Mouse (Mus musculus) urinary bladder, adult 18-20 months (tissue): ENCODE measurements around the gene Zfp414.
A peak's percentile ranks its signal among the peaks of the same experiment; 100 is the strongest.
"Not testable (repeated sequence)": the region's sequence is repeated elsewhere in the genome, so short reads cannot be mapped to it uniquely, and the experiment has no call there.

Experiments
- DNase-seq, 2 experiments: peaks; one replicate each; pipeline ENCODE4 v3.0.0; 2022; ENCODE audit warnings: low spot score in 2 of 2, mixed read lengths in 2 of 2

The Zfp414 gene

DNA sequence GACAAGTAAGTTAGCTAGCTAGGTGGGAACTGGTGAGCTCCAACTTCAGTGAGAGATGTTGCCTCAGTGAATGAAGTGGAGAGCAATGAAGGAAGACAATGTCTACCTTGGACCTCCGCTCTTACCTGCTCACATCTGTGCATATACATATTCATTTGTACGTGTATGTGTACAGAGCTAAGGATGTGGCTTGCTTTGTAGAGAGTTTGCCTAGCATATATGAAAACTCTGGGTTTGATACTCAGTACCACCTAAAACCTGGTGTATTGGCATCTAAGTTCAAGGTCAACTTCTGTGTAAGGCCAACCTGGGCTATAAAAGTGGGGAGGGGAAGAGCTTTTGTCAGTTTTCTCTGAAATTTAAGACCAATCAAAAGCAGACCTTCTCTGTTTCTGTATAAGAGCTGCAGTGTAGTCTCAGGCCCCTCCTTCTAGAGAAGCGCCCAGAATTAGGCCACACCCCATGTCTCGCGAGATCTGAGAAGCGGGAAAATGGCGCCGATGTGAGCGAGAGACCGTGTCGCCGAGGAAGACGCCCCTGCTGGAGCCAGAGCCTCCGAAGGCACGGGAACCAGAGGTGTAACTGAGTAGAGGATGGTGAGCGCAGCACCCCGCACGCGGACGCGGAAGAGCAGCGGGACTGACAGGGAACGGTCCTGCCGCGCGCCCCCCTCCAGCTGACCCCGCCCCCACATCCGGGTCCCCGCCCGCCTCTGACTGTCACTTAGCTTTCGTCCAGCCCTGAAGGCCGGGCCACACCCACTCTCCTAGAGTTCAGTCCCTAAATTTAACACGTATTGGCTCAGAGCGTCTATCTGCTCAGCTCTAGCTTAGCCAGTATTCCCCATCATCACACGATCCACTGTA lies at the start of gene Zfp414:
TSS of gene Zfp414 (plus strand) at position 470 of the 866 bp plus-strand sequence.
- peak; percentile 85 to 88 for DNase-seq

DNA sequence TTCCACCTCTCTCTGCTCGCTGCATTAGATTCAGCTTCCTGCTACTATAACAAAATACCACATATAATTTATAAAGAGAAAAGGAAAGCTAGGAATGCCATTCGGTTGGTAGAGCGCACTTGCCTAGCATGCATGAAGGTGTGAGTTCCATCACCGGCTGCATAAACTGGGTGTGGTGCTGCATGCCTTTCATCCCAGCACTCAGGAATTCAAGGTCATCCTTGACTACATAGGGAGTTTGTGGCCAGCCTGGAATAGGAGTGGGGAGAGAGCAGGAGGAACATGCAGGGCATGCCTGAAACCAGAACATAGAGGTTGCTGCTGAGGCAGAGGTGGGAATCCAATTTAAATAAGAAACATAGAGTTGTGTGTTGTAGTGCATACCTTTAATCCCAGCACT lies 44.8 kb upstream of the Zfp414 start:
- DNase-seq: no peak

- DNase-seq: no peak
These were observed 42.9 kb upstream of the Zfp414 start for GRCm38 (mm10) chr17:33586011-33586410.

DNA sequence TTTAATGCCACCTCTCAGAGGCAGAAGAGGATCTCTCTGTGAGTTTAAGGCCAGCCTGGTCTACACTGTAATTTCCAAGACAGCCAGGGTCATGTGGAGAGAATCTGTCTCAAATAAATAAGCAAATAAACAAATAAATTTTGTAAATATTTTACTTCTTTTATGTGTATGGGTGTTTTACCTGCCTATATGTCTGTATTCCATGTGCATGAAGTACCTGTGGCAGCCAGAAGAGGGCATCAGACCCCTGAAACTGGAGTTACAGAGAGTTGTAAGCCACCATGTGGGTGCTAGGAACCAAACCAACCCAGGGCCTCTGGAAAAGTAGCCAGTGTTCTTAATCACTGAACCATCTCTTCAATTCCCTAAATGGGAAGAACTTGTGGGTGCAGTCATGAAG lies 31.6 kb upstream of the Zfp414 start:
- DNase-seq: no peak

GRCm38 (mm10) chr17:33598506-33598905 lies 30.4 kb upstream of the Zfp414 start:
- no peak for DNase-seq

DNA sequence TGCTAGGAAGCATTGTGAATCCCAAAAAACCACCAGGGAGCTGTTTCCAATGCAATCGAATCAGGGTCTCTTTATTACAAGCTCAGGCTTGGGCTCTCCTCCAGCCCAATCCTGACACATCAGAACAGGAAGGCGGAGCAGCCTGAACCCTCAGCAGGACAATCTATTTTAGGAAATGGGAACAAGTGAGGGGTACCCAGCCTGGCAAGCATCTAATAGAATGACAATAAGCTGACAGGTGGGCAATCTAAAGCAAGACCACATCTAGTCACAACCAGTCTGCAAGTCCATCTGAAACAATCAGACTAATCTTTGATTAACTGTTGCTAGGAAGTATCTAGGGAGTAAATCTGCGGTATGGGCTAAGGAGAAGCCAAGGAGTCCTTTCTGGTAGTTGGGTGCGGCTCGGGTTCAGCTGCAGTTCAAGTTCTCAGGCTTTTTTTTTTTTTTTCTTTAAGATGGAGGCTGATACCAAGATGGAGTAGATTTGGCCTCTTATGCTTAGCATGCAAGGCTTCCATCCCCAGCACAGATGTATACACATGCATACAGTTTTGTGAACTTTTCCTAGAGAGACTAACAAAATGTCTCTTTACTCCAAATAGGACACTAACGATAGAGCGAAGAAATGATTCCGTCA lies 28.9 kb upstream of the Zfp414 start:
- DNase-seq: no peak

DNA sequence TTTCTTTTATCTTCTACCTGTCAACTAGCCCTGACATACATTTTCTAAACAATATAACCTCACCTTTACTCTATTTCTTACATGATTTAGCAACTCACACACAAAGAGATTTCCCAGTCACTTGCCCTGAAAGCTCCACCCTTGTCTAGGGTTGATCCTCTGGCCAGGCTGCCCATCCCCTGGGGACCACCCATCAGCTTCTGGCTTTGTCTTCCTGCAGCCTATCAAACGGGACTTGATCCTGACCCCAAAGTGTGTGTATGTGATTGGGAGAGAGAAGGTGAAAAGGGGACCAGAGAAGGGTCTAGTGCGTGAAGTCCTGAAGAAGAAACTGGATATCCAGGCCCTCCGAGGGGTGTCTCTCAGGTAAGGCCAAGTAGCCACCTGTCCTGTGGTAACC lies 28.1 kb upstream of the Zfp414 start:
- no peak for DNase-seq

DNA sequence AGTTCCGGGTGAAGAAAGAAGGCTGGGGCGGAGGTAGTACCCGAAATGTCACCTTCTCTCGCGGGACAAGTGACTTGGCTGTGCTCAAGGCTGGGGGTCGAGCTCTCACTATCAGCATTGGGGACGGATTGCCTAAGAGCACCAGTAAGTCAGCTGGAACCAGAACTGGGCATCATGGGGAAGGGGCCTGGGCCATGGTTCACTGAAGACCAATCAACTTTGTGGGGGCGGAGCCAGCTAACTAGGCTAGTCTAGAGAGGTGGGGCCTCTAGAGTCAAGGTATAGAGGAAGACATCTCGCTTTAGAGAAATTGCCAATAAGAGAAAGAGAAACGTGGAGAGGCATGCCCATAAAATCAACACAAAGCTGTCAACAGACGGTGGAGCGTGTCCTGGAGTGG lies 26.9 kb upstream of the Zfp414 start:
- no peak for DNase-seq

DNA sequence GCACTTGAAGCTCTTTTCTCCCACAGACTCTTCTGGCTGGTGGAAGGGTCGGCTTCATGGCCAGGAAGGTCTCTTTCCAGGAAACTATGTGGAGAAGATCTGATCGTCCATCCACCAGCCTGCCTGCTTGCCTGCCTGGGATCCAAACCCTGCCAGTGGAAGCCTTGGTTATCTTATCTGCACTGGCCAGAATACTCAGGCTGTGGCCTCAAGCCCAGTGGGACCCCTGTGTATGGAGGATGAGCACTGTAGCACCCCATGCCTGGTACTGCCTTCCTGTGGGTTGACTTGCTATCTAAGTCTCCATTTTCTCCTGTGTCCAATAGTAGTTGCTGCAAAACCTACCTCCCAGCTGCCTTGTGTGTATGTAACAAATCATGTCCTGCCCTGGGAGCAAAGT lies 21.6 kb upstream of the Zfp414 start:
- no peak for DNase-seq

GRCm38 (mm10) chr17:33610548-33610947 lies 18.3 kb upstream of the Zfp414 start:
- DNase-seq: no peak

- DNase-seq: not testable (repeated sequence)
These were observed 15.2 kb upstream of the Zfp414 start for GRCm38 (mm10) chr17:33613726-33614125.

- no peak for DNase-seq
These were observed 1.6 kb upstream of the Zfp414 start for GRCm38 (mm10) chr17:33627281-33627680.

GRCm38 (mm10) chr17:33629487-33630125 lies 716 bp downstream of the Zfp414 start:
- no peak for DNase-seq

DNA sequence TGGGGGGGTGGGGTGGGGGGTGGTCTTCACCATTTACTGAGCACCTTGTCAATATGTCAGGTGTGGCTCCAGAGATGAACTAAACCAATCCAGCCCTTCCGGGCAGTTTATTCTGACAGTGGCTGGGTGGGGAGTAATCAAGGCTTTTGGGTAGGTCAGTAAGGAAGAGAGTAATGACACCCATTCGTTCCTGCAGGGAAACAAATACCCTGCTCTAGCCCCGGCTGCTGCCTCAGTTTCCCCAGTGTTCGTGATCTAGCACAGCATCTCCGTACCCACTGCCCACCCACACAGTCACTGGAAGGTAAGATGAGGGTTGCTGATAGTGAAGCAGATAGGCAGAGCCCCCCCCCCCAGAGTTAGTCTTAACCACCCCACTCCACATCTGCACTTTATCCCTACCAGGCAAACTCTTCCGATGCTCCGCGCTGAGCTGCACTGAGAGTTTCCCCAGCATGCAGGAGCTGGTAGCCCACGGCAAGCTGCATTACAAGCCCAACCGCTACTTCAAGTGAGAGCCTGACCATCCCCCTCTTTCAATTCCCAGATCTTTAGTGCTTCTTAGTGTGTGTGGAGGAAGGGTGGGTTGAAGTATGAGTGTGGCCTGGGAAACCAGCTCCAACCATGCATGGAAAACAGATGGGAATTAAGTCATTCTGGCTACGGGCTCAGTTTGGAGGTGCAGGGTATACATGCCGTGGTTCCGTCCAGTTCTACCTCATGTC lies 1.4 kb downstream of the Zfp414 start:
- no peak for DNase-seq

GRCm38 (mm10) chr17:33631236-33631635 lies 2.3 kb downstream of the Zfp414 start:
- DNase-seq: no peak

GRCm38 (mm10) chr17:33631796-33632195 lies 2.9 kb downstream of the Zfp414 start:
- no peak for DNase-seq

DNA sequence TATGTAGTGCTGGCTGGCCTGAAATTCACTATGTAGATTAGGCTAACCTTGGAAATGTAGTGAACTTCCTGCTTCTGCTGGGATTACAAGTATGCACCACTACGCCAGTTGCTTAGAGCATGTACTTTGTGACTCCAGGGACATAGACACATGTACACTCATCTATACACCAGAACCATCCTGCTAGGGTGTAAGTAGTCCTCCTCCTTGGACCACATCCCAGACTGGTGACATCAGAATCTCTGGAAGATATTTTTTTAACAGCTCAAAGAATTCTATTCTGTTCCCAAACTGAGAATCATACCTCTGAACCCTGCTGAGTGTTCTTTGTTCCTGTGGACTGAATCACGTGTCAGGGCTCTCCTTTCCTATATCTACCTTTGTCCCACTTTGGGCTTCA lies 8.1 kb downstream of the Zfp414 start:
- DNase-seq: no peak

GRCm38 (mm10) chr17:33637516-33638276 lies 8.8 kb downstream of the Zfp414 start, which contains the start of gene Pram1:
TSS of gene Pram1 (plus strand) at chr17:33638056.
- no peak for DNase-seq

DNA sequence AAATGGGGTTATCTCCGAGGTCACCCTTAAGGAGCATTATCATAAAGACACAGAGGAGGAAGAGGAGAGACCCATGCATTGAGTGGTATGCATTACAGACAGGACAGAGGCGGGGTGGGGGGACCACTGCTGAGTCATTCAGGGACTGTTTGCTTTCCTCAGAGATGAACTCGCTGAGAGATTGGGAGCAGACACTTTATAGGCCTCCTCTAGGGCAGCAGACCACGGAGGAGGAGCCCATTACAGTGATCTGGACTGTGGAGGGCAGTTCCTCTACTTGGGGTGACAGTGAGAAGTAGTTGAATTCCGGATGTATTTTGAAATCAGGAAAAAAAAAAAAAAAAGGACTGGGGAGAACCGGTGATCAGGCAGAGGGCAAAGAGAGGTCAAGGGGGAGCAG lies 10.9 kb downstream of the Zfp414 start:
- DNase-seq: no peak

GRCm38 (mm10) chr17:33644068-33644467 lies 15.2 kb downstream of the Zfp414 start:
- no peak for DNase-seq

DNA sequence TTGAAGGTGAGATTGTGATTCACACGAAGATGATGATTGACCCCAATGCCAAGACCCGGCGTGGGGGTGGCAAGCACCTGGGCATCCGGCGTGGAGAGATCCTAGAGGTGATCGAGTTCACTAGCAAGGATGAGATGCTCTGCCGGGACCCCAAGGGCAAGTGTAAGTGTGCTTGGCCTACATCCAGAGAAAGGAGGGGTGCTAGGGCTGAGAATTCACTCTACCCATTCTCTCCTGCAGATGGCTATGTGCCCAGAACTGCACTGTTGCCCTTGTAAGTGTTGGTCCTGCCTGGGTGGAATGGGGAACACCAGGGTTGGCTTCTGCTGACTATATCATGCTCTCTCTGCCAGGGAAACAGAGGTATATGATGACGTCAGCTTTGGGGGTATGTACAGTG lies 16.2 kb downstream of the Zfp414 start:
- no peak for DNase-seq
